Mouse (Mus musculus) CH12.LX (cell line): ENCODE results near the gene Ptgdr2. TPM values are rescaled to one million over a fixed set of nuclear protein-coding genes. Genes with fewer than 3 reads are reported as not detected.
A peak's percentile ranks its signal among the peaks of the same experiment; 100 is the strongest.

Experiments
- DNase-seq: peaks from one replicate; pipeline ENCODE4 v3.0.0-alpha.2; 2013; ENCODE audit errors: extremely low read depth
- H3K27ac ChIP-seq: 2 replicates; pipeline ENCODE4 v1.5.1; 2012; ENCODE audit warnings: low read depth, mild to moderate bottlenecking, control low read depth, moderate library complexity; ENCODE audit not compliant: insufficient read depth
- H3K27me3 ChIP-seq: replicated peaks from 2 replicates; pipeline ENCODE3; 2012; ENCODE audit warnings: inconsistent platforms
- H3K36me3 ChIP-seq, 2 experiments: replicated peaks in 1 of 2; 2 replicates each; pipeline versions ENCODE3 to v1.6.1; 2012; ENCODE audit warnings: inconsistent platforms in 1 of 2, low read length in 1 of 2, mild to moderate bottlenecking in 1 of 2, mixed read lengths in 1 of 2, moderate library complexity in 1 of 2; ENCODE audit not compliant: control insufficient read depth in 1 of 2, insufficient read depth in 1 of 2
- H3K4me1 ChIP-seq, 2 experiments: 2 replicates each; pipeline ENCODE4 v1.6.1; 2012; ENCODE audit warnings: inconsistent platforms in 1 of 2, moderate library complexity in 1 of 2; ENCODE audit not compliant: insufficient read depth in 2 of 2, control insufficient read depth in 1 of 2
- H3K4me2 ChIP-seq: 2 replicates; pipeline ENCODE4 v1.6.1; 2012; ENCODE audit warnings: low read depth, mild to moderate bottlenecking, control low read depth; ENCODE audit not compliant: poor library complexity, insufficient read depth, severe bottlenecking
- H3K4me3 ChIP-seq, 3 experiments: fragments of 150-350 bp in 1 of 3; sonication (generic) in 1 of 3; replicated peaks in 1 of 3; 2 replicates each; pipeline versions ENCODE3 to v1.5.1; 2011 to 2012; ENCODE audit warnings: low read depth in 2 of 3, low read length in 2 of 3, mild to moderate bottlenecking in 2 of 3, moderate library complexity in 2 of 3, control low read depth in 1 of 3, improper control_type of control experiment in 1 of 3, inconsistent platforms in 1 of 3, mixed read lengths in 1 of 3; ENCODE audit not compliant: poor library complexity in 1 of 3
- H3K79me2 ChIP-seq: replicated peaks from 2 replicates; pipeline ENCODE4 v1.6.1; 2012; ENCODE audit warnings: mild to moderate bottlenecking, moderate library complexity; ENCODE audit not compliant: control insufficient read depth, poor library complexity, insufficient read depth, severe bottlenecking; ENCODE audit errors: extremely low read depth
- H3K9ac ChIP-seq: 2 replicates; pipeline ENCODE4 v1.6.1; 2012; ENCODE audit warnings: low read depth, mild to moderate bottlenecking, control low read depth, moderate library complexity; ENCODE audit not compliant: insufficient read depth
- H3K9me3 ChIP-seq: replicated peaks from 2 replicates; pipeline ENCODE3; 2012; ENCODE audit warnings: low read length, inconsistent platforms, mixed read lengths
- BHLHE40 ChIP-seq: IDR thresholded peaks from 2 replicates; pipeline ENCODE4 v1.6.1; 2011; ENCODE audit warnings: mild to moderate bottlenecking, low read depth, low read length, improper control_type of control experiment
- CHD1 ChIP-seq: IDR thresholded peaks from 2 replicates; pipeline ENCODE4 v1.6.1; 2012; ENCODE audit warnings: low read depth, low read length, improper control_type of control experiment, inconsistent platforms
- CHD2 ChIP-seq: IDR thresholded peaks from 2 replicates; pipeline ENCODE4 v1.6.1; 2011; ENCODE audit warnings: low read length, improper control_type of control experiment
- CTCF ChIP-seq, 2 experiments: IDR thresholded peaks in 1 of 2; conservative IDR thresholded peaks in 1 of 2; 2 replicates each; pipeline ENCODE4 v1.5.1; 2011 to 2012; ENCODE audit warnings: low read depth in 2 of 2, low read length in 2 of 2, improper control_type of control experiment in 1 of 2, inconsistent platforms in 1 of 2, mild to moderate bottlenecking in 1 of 2, moderate library complexity in 1 of 2
- E2F4 ChIP-seq: IDR thresholded peaks from 2 replicates; pipeline ENCODE4 v1.6.1; 2011; ENCODE audit warnings: low read depth, low read length, improper control_type of control experiment; ENCODE audit not compliant: insufficient replicate concordance
- ELF1 ChIP-seq: IDR thresholded peaks from 2 replicates; pipeline ENCODE4 v1.6.1; 2014; ENCODE audit warnings: low read depth, mild to moderate bottlenecking, inconsistent platforms, low read length, improper control_type of control experiment
- EP300 ChIP-seq: IDR thresholded peaks from 2 replicates; pipeline ENCODE4 v1.6.1; 2011; ENCODE audit warnings: low read length, improper control_type of control experiment
- ETS1 ChIP-seq: conservative IDR thresholded peaks from 2 replicates; pipeline ENCODE4 v1.6.1; 2012; ENCODE audit warnings: low read depth, mild to moderate bottlenecking, inconsistent platforms, low read length, improper control_type of control experiment, moderate library complexity
- GABPA ChIP-seq: IDR thresholded peaks from 2 replicates; pipeline ENCODE4 v1.6.1; 2012; ENCODE audit warnings: low read depth, low read length, improper control_type of control experiment, inconsistent platforms; ENCODE audit not compliant: insufficient replicate concordance
- HCFC1 ChIP-seq: IDR thresholded peaks from 2 replicates; pipeline ENCODE4 v1.6.1; 2012; ENCODE audit warnings: low read depth, mild to moderate bottlenecking, inconsistent platforms, low read length, improper control_type of control experiment
- IRF4 ChIP-seq: IDR thresholded peaks from 2 replicates; pipeline ENCODE4 v1.6.1; 2014; ENCODE audit warnings: low read depth, mild to moderate bottlenecking, inconsistent platforms, low read length, improper control_type of control experiment
- JUN ChIP-seq: IDR thresholded peaks from 2 replicates; pipeline ENCODE4 v1.6.1; 2011; ENCODE audit warnings: low read depth, mild to moderate bottlenecking, low read length, improper control_type of control experiment, moderate library complexity; ENCODE audit not compliant: insufficient read depth
- JUND ChIP-seq: conservative IDR thresholded peaks from 2 replicates; pipeline ENCODE4 v1.6.1; 2011; ENCODE audit warnings: low read depth, low read length, improper control_type of control experiment
- MXI1 ChIP-seq: IDR thresholded peaks from 2 replicates; pipeline ENCODE4 v1.6.1; 2011; ENCODE audit warnings: mild to moderate bottlenecking, low read depth, low read length, improper control_type of control experiment
- MYC ChIP-seq: IDR thresholded peaks from 2 replicates; pipeline ENCODE4 v1.6.1; 2011; ENCODE audit warnings: low read depth, mild to moderate bottlenecking, improper control_type of control experiment, low read length
- NELFE ChIP-seq: IDR thresholded peaks from 2 replicates; pipeline ENCODE4 v1.6.1; 2011; ENCODE audit warnings: low read depth, low read length, improper control_type of control experiment
- PAX5 ChIP-seq: IDR thresholded peaks from 2 replicates; pipeline ENCODE4 v1.6.1; 2012; ENCODE audit warnings: low read length, inconsistent platforms, mixed read lengths
- POLR2A ChIP-seq: IDR thresholded peaks from 2 replicates; pipeline ENCODE4 v1.6.1; 2011; ENCODE audit warnings: low read depth, mild to moderate bottlenecking, improper control_type of control experiment, low read length
- POLR2AphosphoS2 ChIP-seq: IDR thresholded peaks from 2 replicates; pipeline ENCODE4 v1.6.1; 2011; ENCODE audit warnings: low read depth, low read length, improper control_type of control experiment
- RCOR1 ChIP-seq: conservative IDR thresholded peaks from 2 replicates; pipeline ENCODE4 v1.6.1; 2012; ENCODE audit warnings: low read depth, mild to moderate bottlenecking, inconsistent platforms, low read length, improper control_type of control experiment
- SMC3 ChIP-seq: IDR thresholded peaks from 2 replicates; pipeline ENCODE4 v1.6.1; 2011; ENCODE audit warnings: low read depth, low read length, improper control_type of control experiment
- UBTF ChIP-seq: IDR thresholded peaks from 2 replicates; pipeline ENCODE4 v1.6.1; 2012; ENCODE audit warnings: low read depth, mild to moderate bottlenecking, inconsistent platforms, low read length, improper control_type of control experiment, moderate library complexity
- USF1 ChIP-seq: IDR thresholded peaks from 2 replicates; pipeline ENCODE4 v1.6.1; 2014; ENCODE audit warnings: low read depth, mild to moderate bottlenecking, inconsistent platforms, low read length, improper control_type of control experiment
- USF2 ChIP-seq: conservative IDR thresholded peaks from 2 replicates; pipeline ENCODE4 v1.6.1; 2011; ENCODE audit warnings: low read depth, low read length, improper control_type of control experiment
- ZC3H11A ChIP-seq: IDR thresholded peaks from 2 replicates; pipeline ENCODE4 v1.6.1; 2012; ENCODE audit warnings: low read depth, mild to moderate bottlenecking, inconsistent platforms, low read length, improper control_type of control experiment
- ZNF384 ChIP-seq: IDR thresholded peaks from 2 replicates; pipeline ENCODE4 v1.6.1; 2012; ENCODE audit warnings: low read depth, low read length, improper control_type of control experiment, inconsistent platforms
- dilution Hi-C: fragments of 300-500 bp; cut with MboI; formaldehyde crosslinking; loops from 2 replicates; pipeline ENCODE4 v1.14.3; 2020; ENCODE audit warnings: low sequenced_read_pairs; ENCODE audit not compliant: extremely low pct_unique_long_range_greater_than_20kb, extremely low pct_ligation_motif_present
- in situ Hi-C: fragments of 300-500 bp; cut with MboI; formaldehyde crosslinking; loops from 3 replicates; pipeline ENCODE4 v1.14.3; 2019; ENCODE audit warnings: low sequenced_read_pairs, low pct_ligation_motif_present, low pct_unique_long_range_greater_than_20kb, mixed read lengths
- polyA plus RNA-seq: library from polyadenylated mRNA; unstranded; fragments of >175 nt; gene quantifications from 2 replicates; pipeline ENCODE4 v1.2.1, GENCODE M21; 2012; ENCODE audit warnings: low read depth; ENCODE audit not compliant: insufficient read length
- total RNA-seq, 2 experiments: library from RNA; depleted of rRNA; stranded (reverse); fragments of 300-350 nt in 1 of 2; fragments of >200 nt in 1 of 2; gene quantifications; 2 replicates each; pipeline ENCODE4 v1.2.3; 2012 to 2014

The Ptgdr2 gene
- total and polyA plus RNA-seq, 3 experiments, result 0.13 TPM; not detected in 2

GRCm38 (mm10) chr19:10895016-10895528 is 41.9 kb upstream of the Ptgdr2 start, which contains the start of gene Prpf19 (continued):
- TF ChIP-seq CHD1 (no peak), CTCF (conservative IDR thresholded peaks at IDR 0.05 in 1 of 2, IDR thresholded peaks at IDR 0.05 in 1 of 2; ENCODE audit: low read depth in 2 of 2, low read length in 2 of 2) (no peak), NELFE (peak; percentile 92), JUN (no peak), BHLHE40 (peak; percentile 90), E2F4 (peak; percentile 95), GABPA (peak; percentile 58; the same call in 1 of the 2 replicates), USF2 (no peak), CHD2 (0 out of 2 replicates have a peak, but pooled peaks have one; percentile 6), MYC (peak; percentile 94), USF1 (peak; percentile 27; the same call in 1 of the 2 replicates), POLR2AphosphoS2 (peak; percentile 87; the same call in 1 of the 2 replicates), RCOR1 (no peak), MXI1 (peak; percentile 99), ELF1 (peak; percentile 99), POLR2A (peak; percentile 97), UBTF (peak; percentile 77), ZC3H11A (no peak)

- H3K27ac ChIP-seq, result no peak overlapping the region
- peaks cover 39% of the 10 kb centered on the region for H3K79me2 ChIP-seq
- H3K4me1 ChIP-seq, result peaks cover 6 to 18% of the 10 kb centered on the region in 2 experiments; a peak in 3 of 4 replicates
- H3K36me3 ChIP-seq, result peaks cover 35 to 40% of the 10 kb centered on the region in 2 experiments
- peak overlapping the region; percentile 93 for H3K4me2 ChIP-seq
- peak overlapping the region; percentile 91 to 98 (median 92) for H3K4me3 ChIP-seq
- H3K9ac ChIP-seq, result peak overlapping the region; percentile 85
- no peak for TF ChIP-seq CHD2
- 0 out of 2 replicates have a peak, but pooled peaks have one; percentile 25 for TF ChIP-seq CHD1
- H3K9me3 ChIP-seq, result peaks cover 5% of the 10 kb centered on the region
- no peaks in the 10 kb centered on the region for H3K27me3 ChIP-seq
- in situ Hi-C loops (no loop called here), dilution Hi-C loops (no loop called here)
- no peak for DNase-seq
Observed at GRCm38 (mm10) chr19:10895708-10896107, 41.3 kb upstream of the Ptgdr2 start.

- peaks cover 6 to 18% of the 10 kb centered on the region in 2 experiments; a peak in 3 of 4 replicates for H3K4me1 ChIP-seq
- in situ Hi-C loops (no loop called here), dilution Hi-C loops (no loop called here)
- no peak for DNase-seq
- peaks cover 39% of the 10 kb centered on the region for H3K79me2 ChIP-seq
- TF ChIP-seq IRF4 (no peak), ZNF384 (no peak), CHD1 (no peak), HCFC1 (no peak), GABPA (no peak), JUND (no peak), POLR2A (no peak), E2F4 (no peak), RCOR1 (no peak), PAX5 (no peak), ELF1 (no peak), ZC3H11A (no peak), EP300 (no peak), ETS1 (no peak), MYC (no peak), JUN (no peak), SMC3 (no peak), MXI1 (no peak), UBTF (no peak)
- no peak overlapping the region for H3K27ac ChIP-seq
- no peak overlapping the region for H3K4me3 ChIP-seq
- H3K9ac ChIP-seq, result peak overlapping the region; percentile 85
- H3K4me2 ChIP-seq, result peak overlapping the region; percentile 93
- H3K27me3 ChIP-seq, result no peaks in the 10 kb centered on the region
- peaks cover 5% of the 10 kb centered on the region for H3K9me3 ChIP-seq
- peaks cover 47 to 51% of the 10 kb centered on the region in 2 experiments for H3K36me3 ChIP-seq
Observed at GRCm38 (mm10) chr19:10896849-10897248, 40.1 kb upstream of the Ptgdr2 start.
